Mouse (Mus musculus): ENCODE results near the gene Olfr392. TPM values are rescaled to one million over a fixed set of nuclear protein-coding genes. Genes with fewer than 3 reads are reported as not detected.

Olfr392 gene
- polyA plus RNA-seq (2017; shearing (Covaris generic)), result not detected

DNA sequence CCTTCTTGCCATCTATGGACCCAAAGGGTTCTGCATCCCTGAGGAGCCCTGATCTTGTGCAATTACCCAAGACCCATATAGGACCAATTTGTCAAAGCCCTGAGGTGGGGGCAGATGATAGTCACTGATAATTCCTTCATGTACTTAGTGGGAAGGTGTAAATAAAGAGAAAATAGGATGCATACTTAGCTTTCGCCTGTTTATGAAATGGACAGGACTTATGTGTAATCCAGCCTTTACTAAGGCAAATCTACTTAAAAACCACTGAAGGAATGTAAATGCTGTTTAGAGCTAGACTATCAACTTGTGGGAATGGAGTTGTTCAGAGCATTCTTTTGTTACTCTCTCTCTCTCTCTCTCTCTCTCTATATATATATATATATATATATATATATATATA, at the start of gene Olfr392:
TSS of gene Olfr392 (minus strand) at position 101 of the 400 bp plus-strand sequence.

DNA sequence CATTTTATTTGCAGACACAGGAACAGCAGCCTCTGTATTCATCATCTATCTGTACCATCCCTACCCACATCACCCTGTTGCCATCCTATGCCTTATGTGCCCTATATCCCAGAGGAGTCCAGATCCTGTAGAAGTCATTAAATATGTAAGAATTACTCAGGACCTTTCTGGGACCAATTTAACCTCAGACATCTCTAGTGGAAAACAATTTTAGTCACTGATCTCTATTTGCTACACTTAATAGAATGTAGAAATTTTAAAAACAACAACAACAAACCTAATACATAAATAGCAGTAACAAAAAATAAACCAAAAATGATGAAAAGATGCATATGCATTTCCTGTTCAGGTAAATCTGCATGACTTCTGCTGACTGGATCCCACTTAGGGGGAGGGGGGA, 34.5 kb upstream of the Olfr392 start, which contains the start of gene Olfr393:
TSS of gene Olfr393 (minus strand) at position 101 of the 400 bp plus-strand sequence.

DNA sequence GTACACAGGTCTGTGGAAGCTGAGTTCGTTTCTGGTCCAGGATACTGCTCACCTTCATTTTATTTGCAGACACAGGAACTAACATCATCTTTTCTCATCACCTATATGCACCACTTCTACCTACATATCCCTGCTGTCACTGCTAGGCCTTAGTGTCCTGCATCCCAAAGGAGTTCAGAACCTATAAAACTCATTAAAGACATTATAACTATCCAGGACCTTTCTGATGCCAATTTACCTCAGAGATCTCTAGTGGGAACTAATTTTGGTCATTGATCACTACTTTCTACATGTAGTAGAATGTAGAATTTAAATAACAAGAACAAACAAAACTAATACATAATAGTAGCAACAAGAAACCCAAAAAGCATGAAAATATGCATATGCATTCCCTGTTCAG, 13.9 kb downstream of the Olfr392 start, which contains the start of gene Olfr391-ps:
TSS of gene Olfr391-ps (minus strand) at position 101 of the 400 bp plus-strand sequence.

DNA sequence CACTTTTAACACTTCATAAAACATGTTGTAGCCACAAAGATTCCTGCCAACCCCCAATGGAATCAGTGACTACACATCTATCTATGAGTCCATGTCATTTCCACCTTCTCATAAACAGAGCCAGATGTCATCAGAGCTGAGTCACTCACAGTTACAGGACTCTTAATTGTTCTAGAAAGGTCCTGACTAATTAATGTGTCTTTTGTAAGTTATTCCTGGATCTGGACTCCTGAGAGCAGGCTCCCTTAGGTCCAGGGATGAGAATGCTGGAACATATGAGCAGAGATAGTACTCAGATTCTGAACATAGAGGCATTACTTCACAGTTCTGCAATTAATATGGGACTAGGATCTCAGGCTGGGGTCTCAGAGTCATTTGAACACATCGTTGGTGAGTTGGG, 34.2 kb downstream of the Olfr392 start, which contains the start of gene Olfr390:
TSS of gene Olfr390 (plus strand) at position 301 of the 400 bp plus-strand sequence.

DNA sequence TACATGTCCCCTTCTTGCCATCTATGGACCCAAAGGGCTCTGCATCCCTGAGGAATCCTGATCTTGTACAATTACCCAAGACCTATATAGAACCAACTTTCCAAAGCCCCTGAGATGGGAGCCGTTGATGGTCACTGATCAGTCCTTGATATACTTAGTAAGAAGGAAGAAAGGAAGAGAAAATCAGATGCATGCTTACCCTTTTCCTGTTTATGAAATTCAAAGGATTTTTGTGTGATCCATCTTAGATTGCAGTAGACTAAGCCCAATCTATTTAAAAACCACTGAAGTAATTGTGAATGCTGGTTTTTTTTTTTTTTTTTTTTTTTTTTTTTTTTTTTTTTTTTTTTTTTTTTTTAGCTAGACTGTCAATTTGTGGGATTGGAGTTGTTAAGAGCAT, 36.2 kb downstream of the Olfr392 start, which contains the start of gene Olfr389:
TSS of gene Olfr389 (minus strand) at position 101 of the 400 bp plus-strand sequence.

Other genes starting within 250 kb of the Olfr392 start
- gene Olfr385, start 224.0 kb downstream of the Olfr392 start, polyA plus RNA-seq (2017; shearing (Covaris generic)), result not detected
- not detected for gene Olfr384, start 218.5 kb downstream of the Olfr392 start, polyA plus RNA-seq (2017; shearing (Covaris generic))
- gene Zfp735, start 128.3 kb downstream of the Olfr392 start, polyA plus RNA-seq (2017; shearing (Covaris generic)), result not detected
- gene Olfr389, start 36.3 kb downstream of the Olfr392 start, polyA plus RNA-seq (2017; shearing (Covaris generic)), result not detected
- not detected for gene Olfr390, start 34.1 kb downstream of the Olfr392 start, polyA plus RNA-seq (2017; shearing (Covaris generic))
- not detected for gene Olfr391-ps, start 14.0 kb downstream of the Olfr392 start, polyA plus RNA-seq (2017; shearing (Covaris generic))
- not detected for gene Olfr393, start 34.4 kb upstream of the Olfr392 start, polyA plus RNA-seq (2017; shearing (Covaris generic))
- gene Olfr394, start 73.7 kb upstream of the Olfr392 start, polyA plus RNA-seq (2017; shearing (Covaris generic)), result not detected
- not detected for gene Olfr395, start 92.2 kb upstream of the Olfr392 start, polyA plus RNA-seq (2017; shearing (Covaris generic))
- not detected for gene Olfr23, start 119.6 kb upstream of the Olfr392 start, polyA plus RNA-seq (2017; shearing (Covaris generic))
- gene Olfr397, start 143.8 kb upstream of the Olfr392 start, polyA plus RNA-seq (2017; shearing (Covaris generic)), result not detected
- gene Olfr398, start 173.4 kb upstream of the Olfr392 start, polyA plus RNA-seq (2017; shearing (Covaris generic)), result not detected
- gene Olfr139, start 239.5 kb upstream of the Olfr392 start, polyA plus RNA-seq (2017; shearing (Covaris generic)), result not detected
- gene Olfr399, start 239.6 kb upstream of the Olfr392 start, polyA plus RNA-seq (2017; shearing (Covaris generic)), result not detected

Measured in effector memory CD4-positive, alpha-beta T cell, adult 5 months (primary cell).